Mouse (Mus musculus) forebrain, postnatal 0 days (tissue): ENCODE results near the gene 1190005I06Rik. TPM values are rescaled to one million over a fixed set of nuclear protein-coding genes. Genes with fewer than 3 reads are reported as not detected.

Experiments
- ATAC-seq: fragments of 200-750 bp; cut with Nextera tagmentation; 2 replicates; pipeline ENCODE4 v1.8.0; 2017; ENCODE audit warnings: mild to moderate bottlenecking, moderate library complexity
- DNase-seq: peaks from one replicate; pipeline ENCODE4 v3.0.0-alpha.2; 2015
- H3K27ac ChIP-seq: fragments of 300-500 bp; sonication (generic); 2 replicates; pipeline ENCODE4 v1.5.1; 2014; ENCODE audit warnings: low read depth, mild to moderate bottlenecking, antibody characterized with exemption, low read length, moderate library complexity, mixed read lengths
- H3K27me3 ChIP-seq: fragments of 300-500 bp; sonication (generic); 2 replicates; pipeline ENCODE4 v1.6.1; 2014; ENCODE audit warnings: mild to moderate bottlenecking, low read length, mixed read lengths; ENCODE audit not compliant: insufficient read depth
- H3K36me3 ChIP-seq: fragments of 300-500 bp; sonication (generic); 2 replicates; pipeline ENCODE4 v1.6.1; 2014; ENCODE audit warnings: mild to moderate bottlenecking, moderate library complexity; ENCODE audit not compliant: insufficient read depth
- H3K4me1 ChIP-seq: fragments of 300-500 bp; sonication (generic); 2 replicates; pipeline ENCODE4 v1.6.1; 2014; ENCODE audit warnings: antibody characterized with exemption; ENCODE audit not compliant: insufficient read depth
- H3K4me2 ChIP-seq: fragments of 300-500 bp; sonication (generic); 2 replicates; pipeline ENCODE4 v1.6.1; 2014; ENCODE audit warnings: low read depth, mild to moderate bottlenecking, moderate library complexity
- H3K4me3 ChIP-seq: fragments of 300-500 bp; sonication (generic); 2 replicates; pipeline ENCODE4 v1.5.1; 2014; ENCODE audit warnings: low read depth, low read length, mixed read lengths
- H3K9ac ChIP-seq: fragments of 300-500 bp; sonication (generic); 2 replicates; pipeline ENCODE4 v1.6.1; 2014; ENCODE audit warnings: mild to moderate bottlenecking
- H3K9me3 ChIP-seq: fragments of 300-500 bp; sonication (generic); 2 replicates; pipeline ENCODE4 v1.6.1; 2016; ENCODE audit warnings: low read length
- CTCF ChIP-seq: sonication (generic); IDR thresholded peaks from 2 replicates; pipeline ENCODE4 v1.5.1; 2016; ENCODE audit warnings: antibody characterized with exemption, control low read depth, low read depth
- WGBS: fragments of 180-500 bp; shearing (Covaris S2); extraction: QIAGEN DNeasy Blood & Tissue Kit; methylation state at CpG from one replicate; pipeline ENCODE4 v1.1.7; 2014; 5-methylcytosine and 5-hydroxymethylcytosine counted together
- polyA plus RNA-seq: library from polyadenylated mRNA; unstranded; fragments of >200 nt; fragmentation: Nextera tagmentation; extraction: Ambion mirVana; gene quantifications from 2 replicates; pipeline ENCODE4 v1.2.1, GENCODE M21; 2015
- total RNA-seq: library from RNA; depleted of rRNA; stranded (reverse); fragments of >200 nt; gene quantifications from 2 replicates; pipeline ENCODE4 v1.2.3, GENCODE M21; 2014

The 1190005I06Rik gene
- total and polyA plus RNA-seq, 2 experiments from 2014 or later, result 18.5 to 21.7 TPM

DNA sequence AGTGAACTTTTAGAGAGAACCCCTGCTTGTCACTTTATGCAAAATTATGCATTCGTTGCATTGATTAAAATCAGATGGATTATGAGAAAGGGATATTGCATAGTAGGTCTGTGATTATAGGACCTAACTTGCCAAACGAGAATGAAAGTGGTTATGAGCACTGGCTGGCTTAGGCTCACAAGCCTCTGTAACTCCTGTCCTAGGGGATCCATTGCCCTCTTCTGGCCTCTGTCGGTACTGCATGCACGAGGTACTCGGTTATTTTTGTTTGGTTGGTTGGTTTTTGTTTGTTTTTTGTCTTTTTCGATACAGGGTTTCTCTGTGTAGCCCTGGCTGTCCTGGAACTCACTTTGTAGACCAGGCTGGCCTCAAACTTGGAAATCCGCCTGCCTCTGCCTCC, 39.5 kb downstream of the 1190005I06Rik start:
- H3K4me3 ChIP-seq, result no peak overlapping the region
- DNase-seq (peak; percentile 87), ATAC-seq (peak; percentile 82)
- TF ChIP-seq CTCF, result peak; percentile 93
- H3K4me1 ChIP-seq, result no peaks in the 10 kb centered on the region
- no peak overlapping the region for H3K4me2 ChIP-seq
- no peaks in the 10 kb centered on the region for H3K27me3 ChIP-seq
- no peaks in the 10 kb centered on the region for H3K9me3 ChIP-seq
- WGBS, result 11% methylated on average over 7 of the region's 7 CpGs
- no peak overlapping the region for H3K27ac ChIP-seq
- H3K9ac ChIP-seq, result no peak overlapping the region
- no peaks in the 10 kb centered on the region for H3K36me3 ChIP-seq

DNA sequence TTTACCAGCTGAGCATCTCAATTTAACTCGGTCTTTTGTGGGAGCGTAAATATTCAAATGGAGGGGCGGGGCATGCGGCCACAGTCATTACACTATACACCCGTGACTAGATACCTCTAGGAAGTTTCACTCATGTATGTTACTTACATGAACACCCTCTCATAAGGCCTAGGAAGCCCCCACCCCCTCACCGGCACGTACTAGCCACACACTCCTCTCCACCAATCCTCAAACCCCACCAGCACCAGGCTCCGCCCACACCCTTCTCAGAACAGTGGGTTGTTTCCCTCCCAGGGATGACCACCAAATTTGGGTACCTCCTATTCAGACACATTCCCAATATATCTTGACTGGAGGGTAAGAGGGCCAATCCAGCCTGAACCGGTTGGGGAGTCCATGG, 40.0 kb downstream of the 1190005I06Rik start:
- H3K4me2 ChIP-seq, result no peak overlapping the region
- no peaks in the 10 kb centered on the region for H3K27me3 ChIP-seq
- no peaks in the 10 kb centered on the region for H3K9me3 ChIP-seq
- ATAC-seq, result peak; percentile 14; the same call in 1 of the 2 replicates
- H3K4me1 ChIP-seq, result no peaks in the 10 kb centered on the region
- no peak overlapping the region for H3K9ac ChIP-seq
- no peak overlapping the region for H3K4me3 ChIP-seq
- H3K27ac ChIP-seq, result no peak overlapping the region
- DNase-seq, result no peak
- WGBS, result 78% methylated on average over 9 of the region's 9 CpGs
- no peaks in the 10 kb centered on the region for H3K36me3 ChIP-seq
- no peak for TF ChIP-seq CTCF

DNA sequence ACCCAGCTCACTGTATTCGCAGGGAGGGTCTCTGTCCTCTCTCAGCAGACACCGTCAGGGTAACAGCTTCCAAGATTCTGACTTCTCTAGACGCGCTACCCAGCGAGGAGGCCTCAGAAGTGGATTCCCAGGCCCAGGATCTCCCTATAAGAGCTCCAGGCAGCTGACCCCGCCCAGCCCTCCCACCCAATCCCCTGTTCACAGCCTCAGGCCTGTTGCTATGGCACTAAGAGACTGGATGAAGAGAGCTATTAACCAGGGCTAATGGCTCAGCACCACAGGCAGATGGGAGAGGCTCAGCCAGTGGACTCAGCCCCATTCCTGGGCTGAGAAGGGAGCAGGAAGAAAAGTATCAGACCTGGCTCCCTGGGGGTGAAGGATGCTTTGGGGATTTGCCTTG, 44.8 kb downstream of the 1190005I06Rik start:
- no peaks in the 10 kb centered on the region for H3K36me3 ChIP-seq
- no peaks in the 10 kb centered on the region for H3K27me3 ChIP-seq
- 34% methylated on average over 6 of the region's 6 CpGs for WGBS
- peak; percentile 32 for ATAC-seq
- H3K4me3 ChIP-seq, result no peak overlapping the region
- no peak overlapping the region for H3K9ac ChIP-seq
- TF ChIP-seq CTCF, result no peak
- H3K4me2 ChIP-seq, result no peak overlapping the region
- peaks cover 5% of the 10 kb centered on the region; the same call in 1 of the 2 replicates for H3K4me1 ChIP-seq
- H3K27ac ChIP-seq, result no peak overlapping the region
- no peak for DNase-seq
- H3K9me3 ChIP-seq, result no peaks in the 10 kb centered on the region

DNA sequence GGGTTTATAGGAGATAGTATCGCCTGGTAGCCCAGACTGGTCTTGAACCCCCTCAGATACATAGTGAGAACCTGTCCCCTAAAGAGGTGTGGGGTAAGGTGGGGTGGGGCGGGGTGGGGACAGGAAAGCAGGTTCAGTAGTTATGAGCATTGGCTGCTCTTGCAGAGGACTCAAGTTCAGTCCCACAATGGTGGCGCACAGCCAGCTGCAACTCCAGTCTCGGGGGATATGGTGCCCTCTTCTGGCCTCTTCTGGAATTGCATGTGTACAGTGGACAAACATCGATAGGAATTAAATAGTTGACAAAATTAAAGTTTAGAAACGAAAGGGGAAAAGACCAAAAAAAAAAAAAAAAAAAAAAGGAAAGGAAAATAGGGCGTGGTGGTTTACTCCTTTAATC, 47.9 kb downstream of the 1190005I06Rik start:
- no peak overlapping the region for H3K9ac ChIP-seq
- H3K27ac ChIP-seq, result 0 out of 2 replicates have a peak overlapping the region, but pooled peaks have one; percentile 23
- 45% methylated on average over 7 of the region's 7 CpGs for WGBS
- no peak overlapping the region for H3K4me3 ChIP-seq
- TF ChIP-seq CTCF, result peak; percentile 69
- H3K27me3 ChIP-seq, result no peaks in the 10 kb centered on the region
- no peaks in the 10 kb centered on the region for H3K36me3 ChIP-seq
- no peak overlapping the region for H3K4me2 ChIP-seq
- H3K4me1 ChIP-seq, result peaks cover 5% of the 10 kb centered on the region; the same call in 1 of the 2 replicates
- ATAC-seq (no peak), DNase-seq (peak; percentile 81)
- H3K9me3 ChIP-seq, result no peaks in the 10 kb centered on the region

DNA sequence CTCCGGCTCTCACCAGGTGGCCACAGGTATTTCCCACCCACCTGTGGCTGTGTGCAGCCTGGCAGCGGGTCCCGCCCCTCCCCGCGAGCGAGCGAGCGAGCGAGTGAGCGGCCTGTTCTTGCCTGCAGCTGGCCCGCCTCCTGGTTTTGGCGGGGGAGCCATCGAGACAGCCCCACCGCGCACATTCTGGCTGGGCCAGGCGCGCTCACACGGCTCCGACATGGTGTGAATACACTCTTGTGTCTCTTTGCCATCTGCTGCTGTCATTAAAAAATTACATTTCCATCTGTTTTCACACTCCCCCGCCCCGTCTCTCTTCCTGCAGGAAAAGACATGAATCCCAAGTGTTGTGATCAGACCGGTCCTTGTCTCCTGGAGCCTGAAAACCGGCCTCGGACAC, 48.9 kb downstream of the 1190005I06Rik start:
- peak overlapping the region; percentile 62 for H3K27ac ChIP-seq
- TF ChIP-seq CTCF, result no peak
- H3K27me3 ChIP-seq, result no peaks in the 10 kb centered on the region
- H3K9ac ChIP-seq, result no peak overlapping the region
- no peaks in the 10 kb centered on the region for H3K9me3 ChIP-seq
- ATAC-seq, result peak; percentile 92
- peaks cover 5% of the 10 kb centered on the region; the same call in 1 of the 2 replicates for H3K4me1 ChIP-seq
- no peak overlapping the region for H3K4me3 ChIP-seq
- DNase-seq, result peak; percentile 92
- H3K4me2 ChIP-seq, result peak overlapping the region; percentile 24
- 26% methylated on average over 24 of the region's 24 CpGs for WGBS
- no peaks in the 10 kb centered on the region for H3K36me3 ChIP-seq

DNA sequence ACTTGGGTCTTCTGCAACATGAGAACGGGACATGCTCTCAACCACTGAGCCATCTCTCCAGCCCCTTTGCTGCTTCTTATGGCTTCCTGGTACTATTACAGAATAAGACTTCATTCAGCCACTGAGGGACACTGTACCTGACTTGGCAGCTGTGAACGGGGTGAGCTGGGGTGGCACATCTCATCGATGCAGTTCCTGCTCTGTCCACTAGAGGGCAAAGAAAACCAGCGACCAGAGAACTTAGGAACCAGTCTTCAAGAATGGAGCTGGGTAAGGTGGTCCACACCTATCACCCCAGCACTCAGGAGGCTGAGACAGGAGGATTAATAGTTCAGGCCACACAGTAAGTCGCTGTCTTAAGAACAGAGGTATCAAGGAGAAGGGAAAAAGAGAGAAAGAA, 51.5 kb downstream of the 1190005I06Rik start:
- Histone ChIP-seq H3K4me3 (no peak overlapping the region), H3K36me3 (no peaks in the 10 kb centered on the region), H3K4me2 (no peak overlapping the region), H3K27me3 (no peaks in the 10 kb centered on the region), H3K4me1 (peaks cover 11% of the 10 kb centered on the region), H3K9me3 (no peaks in the 10 kb centered on the region), H3K9ac (no peak overlapping the region), H3K27ac (no peak overlapping the region)
- TF ChIP-seq CTCF, result peak; percentile 89
- WGBS, result 9% methylated on average over 5 of the region's 5 CpGs
- ATAC-seq, result no peak
- DNase-seq, result peak; percentile 73

DNA sequence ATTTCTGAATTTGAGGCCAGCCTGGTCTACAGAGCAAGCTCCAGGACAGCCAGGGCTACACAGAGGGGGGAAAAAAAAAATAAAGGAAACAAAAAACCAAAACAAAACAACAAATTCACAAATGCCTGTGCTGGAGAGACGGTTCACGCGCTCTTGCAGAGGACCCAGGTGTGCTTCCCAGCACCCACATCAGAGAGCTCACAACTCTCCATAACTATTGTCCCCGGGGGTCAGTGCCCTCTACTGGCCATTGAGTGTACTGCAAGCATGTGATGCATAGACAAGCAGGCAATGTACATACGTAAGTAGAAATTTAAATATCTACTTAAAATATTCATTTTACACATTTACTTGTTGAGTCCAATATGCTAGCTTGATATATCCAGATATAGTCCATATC, 52.9 kb downstream of the 1190005I06Rik start:
- 90% methylated on average over 5 of the region's 5 CpGs for WGBS
- ATAC-seq (no peak), DNase-seq (no peak)
- no peaks in the 10 kb centered on the region for H3K36me3 ChIP-seq
- no peak overlapping the region for H3K27ac ChIP-seq
- no peak overlapping the region for H3K9ac ChIP-seq
- no peak overlapping the region for H3K4me3 ChIP-seq
- H3K4me1 ChIP-seq, result peaks cover 11% of the 10 kb centered on the region
- peak; percentile 53 for TF ChIP-seq CTCF
- H3K4me2 ChIP-seq, result no peak overlapping the region
- no peaks in the 10 kb centered on the region for H3K9me3 ChIP-seq
- no peaks in the 10 kb centered on the region for H3K27me3 ChIP-seq
